Mouse (Mus musculus) stomach, embryonic 14.5 days (tissue): ENCODE data around the gene Gm20388. TPM values are rescaled to one million over a fixed set of nuclear protein-coding genes. Genes with fewer than 3 reads are reported as not detected.

ENCODE experiments used
- ATAC-seq: fragments of 200-750 bp; cut with Nextera tagmentation; 2 replicates; pipeline ENCODE4 v1.8.0; 2017; ENCODE audit warnings: low read depth, moderate TSS enrichment; ENCODE audit not compliant: insufficient number of reproducible peaks, insufficient read depth, low FRiP score
- H3K27ac ChIP-seq: fragments of 300-500 bp; sonication (generic); 2 replicates; pipeline ENCODE4 v1.5.1; 2014; ENCODE audit warnings: mild to moderate bottlenecking, low read length, moderate library complexity, mixed read lengths
- H3K27me3 ChIP-seq: fragments of 300-500 bp; sonication (generic); 2 replicates; pipeline ENCODE4 v1.6.1; 2014; ENCODE audit warnings: low read length, control low read depth, mixed read lengths; ENCODE audit not compliant: control insufficient read depth, insufficient read depth
- H3K36me3 ChIP-seq: fragments of 300-500 bp; sonication (generic); 2 replicates; pipeline ENCODE4 v1.6.1; 2014; ENCODE audit warnings: mild to moderate bottlenecking, control low read depth, low read length, moderate library complexity, mixed read lengths; ENCODE audit not compliant: control insufficient read depth, insufficient read depth
- H3K4me1 ChIP-seq: fragments of 300-500 bp; sonication (generic); 2 replicates; pipeline ENCODE4 v1.6.1; 2014; ENCODE audit warnings: low read length, control low read depth, mixed read lengths; ENCODE audit not compliant: control insufficient read depth, insufficient read depth
- H3K4me2 ChIP-seq: fragments of 300-500 bp; sonication (generic); replicated peaks from 2 replicates; pipeline ENCODE4 v1.6.1; 2014; ENCODE audit warnings: low read depth, low read length, control low read depth
- H3K4me3 ChIP-seq: fragments of 300-500 bp; sonication (generic); 2 replicates; pipeline ENCODE4 v1.5.1; 2014; ENCODE audit warnings: low read depth, low read length, control low read depth
- H3K9ac ChIP-seq: fragments of 300-500 bp; sonication (generic); replicated peaks from 2 replicates; pipeline ENCODE4 v1.6.1; 2014; ENCODE audit warnings: low read depth, mild to moderate bottlenecking, control low read depth, low read length, moderate library complexity, mixed read lengths
- H3K9me3 ChIP-seq: fragments of 300-500 bp; sonication (generic); 2 replicates; pipeline ENCODE4 v1.6.1; 2016; ENCODE audit warnings: low read depth, low read length, control low read depth; ENCODE audit not compliant: control insufficient read depth
- WGBS: fragments of 180-500 bp; shearing (Covaris S2); extraction: QIAGEN DNeasy Blood & Tissue Kit; methylation state at CpG from one replicate; pipeline ENCODE4 v1.1.7; 2014; 5-methylcytosine and 5-hydroxymethylcytosine counted together
- polyA plus RNA-seq: library from polyadenylated mRNA; unstranded; fragments of >200 nt; fragmentation: Nextera tagmentation; extraction: Ambion mirVana; gene quantifications from 2 replicates; pipeline ENCODE4 v1.2.1, GENCODE M21; 2014

The Gm20388 gene
- polyA plus RNA-seq, 1 experiment from 2014 or later = 11.4 TPM

DNA sequence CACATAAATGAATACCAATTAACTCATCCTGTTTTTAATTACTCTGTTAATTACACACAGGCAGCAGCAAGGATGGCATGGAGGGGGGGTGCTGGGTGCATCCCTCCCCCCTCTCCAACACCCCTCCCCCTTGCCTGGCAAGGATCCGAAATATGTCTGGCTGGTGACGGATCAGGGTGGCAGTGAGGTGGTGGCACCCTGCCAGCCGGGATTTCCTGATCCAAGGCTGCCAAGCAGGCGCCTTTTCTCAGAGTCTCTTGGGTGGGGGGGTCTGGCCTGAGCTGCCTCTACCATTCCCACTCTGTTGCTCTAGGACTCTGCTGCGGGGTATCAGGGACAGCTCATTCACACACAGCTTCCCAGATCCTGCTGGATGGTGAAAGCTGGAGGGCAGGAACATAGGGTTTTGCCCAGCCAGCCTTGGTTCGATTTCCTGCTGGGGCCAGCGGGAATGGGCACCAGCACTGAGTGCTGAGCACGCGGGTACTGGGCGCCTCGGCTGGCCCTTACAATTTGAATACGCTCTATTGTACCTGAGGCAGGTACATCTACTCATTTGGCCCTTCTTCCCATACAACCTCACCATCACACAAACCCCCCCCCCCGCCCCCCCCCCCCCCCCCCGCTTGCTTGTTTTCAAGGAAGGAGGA lies 2755.2 kb downstream of the Gm20388 start:
- Histone ChIP-seq H3K27me3 (no peaks in the 10 kb centered on the region), H3K36me3 (no peaks in the 10 kb centered on the region), H3K4me1 (peaks cover 33% of the 10 kb centered on the region), H3K27ac (peak overlapping the region; percentile 55; the same call in 1 of the 2 replicates), H3K9ac (no peak overlapping the region), H3K4me2 (no peak overlapping the region), H3K9me3 (no peaks in the 10 kb centered on the region), H3K4me3 (no peak overlapping the region)
- no peak for ATAC-seq
- WGBS = 61% methylated on average over 13 of the region's 14 CpGs

DNA sequence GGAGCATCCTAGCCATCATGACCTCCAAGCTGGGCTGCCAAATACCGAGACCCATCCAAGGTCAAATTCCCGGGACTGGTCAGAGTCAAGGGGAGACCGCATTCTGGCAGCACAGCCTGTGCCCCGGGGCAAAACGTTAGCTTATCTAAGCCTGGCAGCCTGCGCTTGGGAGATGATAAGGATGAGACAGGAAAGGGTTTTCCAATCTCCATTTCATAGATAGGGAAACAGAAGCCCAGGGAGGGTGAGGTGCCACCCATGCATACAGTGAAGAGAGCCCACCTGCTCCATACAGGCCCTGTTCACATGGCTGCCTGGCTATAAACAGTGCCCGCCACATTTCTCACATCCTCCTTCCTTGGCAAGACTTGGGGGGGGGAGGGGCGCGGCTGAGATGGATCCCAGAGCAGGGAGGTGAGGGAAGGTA lies 2755.7 kb downstream of the Gm20388 start:
- Histone ChIP-seq H3K9me3 (no peaks in the 10 kb centered on the region), H3K4me1 (peaks cover 29% of the 10 kb centered on the region), H3K4me3 (no peak overlapping the region), H3K4me2 (no peak overlapping the region), H3K27ac (0 out of 2 replicates have a peak overlapping the region, but pooled peaks have one; percentile 21), H3K36me3 (no peaks in the 10 kb centered on the region), H3K27me3 (no peaks in the 10 kb centered on the region), H3K9ac (no peak overlapping the region)
- 41% methylated on average over 8 of the region's 9 CpGs for WGBS
- ATAC-seq = 0 out of 2 replicates have a peak, but pooled peaks have one; percentile 28

DNA sequence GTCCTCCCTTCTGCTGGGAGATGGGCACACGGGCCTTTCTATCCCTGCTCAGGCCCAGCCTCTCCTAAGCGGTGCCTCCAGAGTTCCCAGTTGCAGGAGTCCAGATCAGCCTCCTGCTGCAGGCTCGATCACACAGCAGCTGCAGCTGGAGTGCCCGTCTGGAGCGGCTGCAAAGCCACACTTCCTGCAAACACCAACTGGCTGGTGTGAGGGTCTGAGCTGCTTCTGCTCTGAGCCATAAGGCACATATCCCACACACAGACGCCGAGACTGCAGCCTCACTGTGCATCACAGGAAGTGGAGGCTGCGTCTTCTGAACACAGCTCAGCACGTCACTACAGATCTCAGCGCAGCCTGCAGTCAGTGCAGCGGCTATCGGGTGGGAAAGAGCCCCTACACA lies 2756.2 kb downstream of the Gm20388 start:
- peaks cover 24% of the 10 kb centered on the region for H3K4me1 ChIP-seq
- no peak overlapping the region for H3K9ac ChIP-seq
- 0 out of 2 replicates have a peak, but pooled peaks have one; percentile 19 for ATAC-seq
- H3K9me3 ChIP-seq = no peaks in the 10 kb centered on the region
- H3K27me3 ChIP-seq = no peaks in the 10 kb centered on the region
- no peak overlapping the region for H3K27ac ChIP-seq
- no peaks in the 10 kb centered on the region for H3K36me3 ChIP-seq
- no peak overlapping the region for H3K4me3 ChIP-seq
- H3K4me2 ChIP-seq = no peak overlapping the region
- WGBS = 44% methylated on average over 12 of the region's 12 CpGs

DNA sequence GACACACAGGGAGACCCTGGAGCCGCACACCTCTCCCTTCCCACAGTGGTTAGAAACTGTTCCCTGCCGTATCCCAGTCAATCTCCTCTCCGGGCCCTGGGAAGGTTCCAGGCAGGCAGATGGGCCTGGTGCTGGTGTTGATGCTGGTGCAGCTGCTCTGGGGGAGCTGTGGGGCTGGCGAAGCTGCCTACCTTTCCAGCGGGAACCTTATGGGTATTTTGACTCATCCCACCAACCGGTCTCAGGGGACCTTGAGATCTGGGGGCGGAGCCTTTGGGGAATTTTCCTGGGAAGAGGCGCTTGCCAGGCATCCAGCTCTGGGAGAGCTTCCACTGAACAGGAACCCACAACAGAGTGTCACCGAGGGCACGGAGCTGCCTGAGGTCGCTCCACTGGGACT lies 2757.2 kb downstream of the Gm20388 start:
- Histone ChIP-seq H3K4me2 (no peak overlapping the region), H3K4me1 (peaks cover 21% of the 10 kb centered on the region), H3K27ac (no peak overlapping the region), H3K4me3 (no peak overlapping the region), H3K36me3 (no peaks in the 10 kb centered on the region), H3K9ac (no peak overlapping the region), H3K27me3 (no peaks in the 10 kb centered on the region), H3K9me3 (no peaks in the 10 kb centered on the region)
- no peak for ATAC-seq
- 78% methylated on average over 11 of the region's 11 CpGs for WGBS

DNA sequence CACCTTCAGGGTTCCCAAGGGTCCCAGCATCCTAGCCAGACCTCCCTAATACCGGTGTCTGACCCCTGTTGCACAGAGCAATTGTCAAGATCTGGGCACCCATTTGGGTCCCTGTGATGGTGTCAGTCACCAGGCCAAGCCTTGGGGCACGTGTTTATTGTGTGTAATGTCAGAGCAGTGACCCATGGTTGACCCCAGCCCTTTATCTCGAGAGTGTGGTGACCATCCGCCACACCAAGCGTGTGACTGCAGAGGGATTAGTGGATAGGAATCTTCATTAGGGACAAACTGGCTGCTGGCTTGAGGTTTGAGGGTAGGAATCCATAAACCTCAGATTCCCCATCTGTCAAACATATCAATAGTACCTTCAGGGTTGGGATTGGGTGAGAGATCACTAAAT lies 2758.7 kb downstream of the Gm20388 start:
- peaks cover 21% of the 10 kb centered on the region for H3K4me1 ChIP-seq
- no peak overlapping the region for H3K4me3 ChIP-seq
- WGBS = 46% methylated on average over 5 of the region's 5 CpGs
- H3K9ac ChIP-seq = no peak overlapping the region
- H3K36me3 ChIP-seq = no peaks in the 10 kb centered on the region
- no peak overlapping the region for H3K27ac ChIP-seq
- no peaks in the 10 kb centered on the region for H3K27me3 ChIP-seq
- ATAC-seq = no peak
- no peak overlapping the region for H3K4me2 ChIP-seq
- no peaks in the 10 kb centered on the region for H3K9me3 ChIP-seq

DNA sequence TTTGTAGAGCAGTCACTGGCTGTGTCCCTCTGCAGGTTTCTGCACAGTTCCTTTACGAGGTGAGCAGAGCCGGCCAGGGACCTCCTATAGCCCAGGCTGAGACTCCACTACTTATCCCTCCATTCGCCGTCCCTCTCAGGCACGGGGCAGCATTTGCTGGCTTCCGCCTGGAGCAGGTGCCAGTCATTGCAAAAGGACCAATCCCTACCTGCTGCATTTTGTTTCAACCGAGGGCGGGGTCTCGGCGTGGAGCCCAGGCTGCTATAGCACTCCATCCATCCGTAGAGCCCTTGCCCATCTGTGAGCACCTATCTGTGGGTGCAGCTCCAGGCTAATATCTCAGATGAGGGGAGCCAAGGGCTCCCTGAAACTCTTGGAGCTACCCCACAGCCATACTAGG lies 2759.4 kb downstream of the Gm20388 start:
- H3K4me2 ChIP-seq = no peak overlapping the region
- no peaks in the 10 kb centered on the region for H3K9me3 ChIP-seq
- ATAC-seq = no peak
- no peak overlapping the region for H3K4me3 ChIP-seq
- no peak overlapping the region for H3K27ac ChIP-seq
- peaks cover 21% of the 10 kb centered on the region for H3K4me1 ChIP-seq
- no peaks in the 10 kb centered on the region for H3K36me3 ChIP-seq
- WGBS = 23% methylated on average over 11 of the region's 11 CpGs
- no peaks in the 10 kb centered on the region for H3K27me3 ChIP-seq
- no peak overlapping the region for H3K9ac ChIP-seq

DNA sequence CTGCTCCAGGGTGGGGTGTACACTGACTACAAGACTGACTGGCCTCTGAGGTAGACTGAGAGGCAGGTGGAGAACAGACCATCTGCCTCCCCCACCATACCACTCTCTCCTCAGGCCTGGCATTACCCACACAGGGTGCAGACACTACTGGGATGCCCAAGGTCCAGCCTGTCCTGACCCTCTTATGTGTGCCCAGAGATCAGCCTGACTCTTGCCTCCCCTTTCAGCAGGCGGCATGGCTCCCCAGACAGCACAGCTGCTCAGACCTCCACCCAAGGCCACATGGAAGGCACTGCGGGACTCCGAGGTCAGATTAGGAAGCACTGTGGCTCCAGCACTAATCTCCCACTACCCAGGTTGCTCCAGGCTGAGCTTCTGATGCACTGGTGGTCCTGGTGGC lies 2760.1 kb downstream of the Gm20388 start:
- Histone ChIP-seq H3K36me3 (no peaks in the 10 kb centered on the region), H3K9me3 (no peaks in the 10 kb centered on the region), H3K4me1 (peaks cover 13% of the 10 kb centered on the region), H3K27ac (no peak overlapping the region), H3K4me2 (no peak overlapping the region), H3K9ac (no peak overlapping the region), H3K4me3 (no peak overlapping the region), H3K27me3 (peaks cover 4% of the 10 kb centered on the region)
- no peak for ATAC-seq
- 84% methylated on average over 3 of the region's 3 CpGs for WGBS

DNA sequence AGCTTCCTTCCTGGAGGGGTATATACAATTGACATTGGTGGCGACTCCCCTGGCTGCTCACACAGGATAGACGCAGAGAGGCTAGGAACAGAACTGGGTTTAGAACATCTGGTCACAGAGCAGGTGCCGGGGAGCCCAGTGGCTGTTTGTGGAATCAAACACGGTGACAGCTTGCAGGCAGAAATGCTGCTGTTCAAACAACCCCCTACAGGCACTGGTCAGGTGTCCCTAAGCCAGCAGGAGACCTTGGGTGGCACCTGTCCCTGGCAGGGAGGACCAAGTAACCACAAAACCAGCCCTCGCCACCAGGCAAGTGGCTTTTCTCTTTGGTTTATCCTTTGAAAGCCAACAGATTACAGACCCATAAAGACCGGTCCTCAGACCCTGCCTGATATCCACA lies 2761.3 kb downstream of the Gm20388 start:
- Histone ChIP-seq H3K4me1 (peaks cover 2% of the 10 kb centered on the region), H3K27me3 (peaks cover 11% of the 10 kb centered on the region), H3K4me2 (no peak overlapping the region), H3K4me3 (no peak overlapping the region), H3K9me3 (no peaks in the 10 kb centered on the region), H3K27ac (no peak overlapping the region), H3K36me3 (no peaks in the 10 kb centered on the region), H3K9ac (no peak overlapping the region)
- 63% methylated on average over 6 of the region's 6 CpGs for WGBS
- ATAC-seq = no peak

DNA sequence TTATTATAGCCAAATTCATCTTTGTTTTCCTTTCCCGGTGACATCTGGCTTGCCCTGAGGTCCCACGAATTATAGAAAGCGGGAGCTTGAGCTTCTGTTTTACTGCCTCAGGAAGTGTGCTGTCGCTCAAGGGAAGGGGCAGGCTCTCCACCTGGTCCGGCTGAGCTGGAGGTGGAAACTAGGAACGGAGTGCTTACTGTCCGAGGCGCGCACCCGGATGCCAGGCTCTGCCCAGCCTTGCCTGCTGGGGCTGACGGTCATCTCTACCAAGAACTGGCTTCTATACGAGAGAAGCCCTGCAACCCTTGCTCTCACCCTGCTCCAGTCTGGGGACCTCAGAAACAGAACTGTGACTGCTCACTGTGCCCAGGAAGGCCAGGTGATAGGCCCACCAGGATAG lies 2763.3 kb downstream of the Gm20388 start:
- no peak overlapping the region for H3K27ac ChIP-seq
- H3K36me3 ChIP-seq = no peaks in the 10 kb centered on the region
- H3K9ac ChIP-seq = no peak overlapping the region
- ATAC-seq = no peak
- no peaks in the 10 kb centered on the region for H3K9me3 ChIP-seq
- H3K27me3 ChIP-seq = peaks cover 17% of the 10 kb centered on the region
- no peak overlapping the region for H3K4me2 ChIP-seq
- no peak overlapping the region for H3K4me3 ChIP-seq
- H3K4me1 ChIP-seq = peaks cover 6% of the 10 kb centered on the region; the same call in 1 of the 2 replicates
- WGBS = 81% methylated on average over 12 of the region's 12 CpGs
